Mouse (Mus musculus) lung, adult 2 months (tissue): Measurements from ENCODE around the gene Dffa. TPM values are rescaled to one million over a fixed set of nuclear protein-coding genes. Genes with fewer than 3 reads are reported as not detected.

Experiments used
- DNase-seq: peaks from one replicate; pipeline ENCODE4 v3.0.0; 2022
- H3K4me1 ChIP-seq: fragments of 200-500 bp; 2 replicates; pipeline ENCODE4 v1.6.1; 2011; ENCODE audit warnings: low read length; ENCODE audit not compliant: control insufficient read depth, insufficient read depth
- H3K4me3 ChIP-seq: fragments of 200-500 bp; replicated peaks from 2 replicates; pipeline ENCODE3; 2011; ENCODE audit warnings: low read depth, mild to moderate bottlenecking, control low read depth, low read length; ENCODE audit errors: extremely low read depth
- CTCF ChIP-seq: fragments of 200-500 bp; IDR thresholded peaks from 2 replicates; pipeline ENCODE4 v1.5.1; 2011; ENCODE audit warnings: mild to moderate bottlenecking, low read length, control low read depth; ENCODE audit not compliant: insufficient read depth
- POLR2A ChIP-seq: fragments of 200-500 bp; IDR thresholded peaks from 2 replicates; pipeline ENCODE4 v1.6.1; 2011; ENCODE audit warnings: low read depth, mild to moderate bottlenecking, control low read depth, low read length, borderline replicate concordance; ENCODE audit errors: extremely low read depth
- WGBS: fragments of 180-500 bp; shearing (Covaris S2); methylation state at CpG from one replicate; pipeline ENCODE4 v1.1.7; 2018; 5-methylcytosine and 5-hydroxymethylcytosine counted together
- polyA plus RNA-seq: library from polyadenylated mRNA; depleted of rRNA; stranded (reverse); fragments of >200 nt; gene quantifications from 2 replicates; pipeline ENCODE4 v1.2.3, GENCODE M21; 2012; rRNA removed

Gene Dffa
- 15.2 and 19.4 TPM in 2 replicates for polyA plus RNA-seq

DNA sequence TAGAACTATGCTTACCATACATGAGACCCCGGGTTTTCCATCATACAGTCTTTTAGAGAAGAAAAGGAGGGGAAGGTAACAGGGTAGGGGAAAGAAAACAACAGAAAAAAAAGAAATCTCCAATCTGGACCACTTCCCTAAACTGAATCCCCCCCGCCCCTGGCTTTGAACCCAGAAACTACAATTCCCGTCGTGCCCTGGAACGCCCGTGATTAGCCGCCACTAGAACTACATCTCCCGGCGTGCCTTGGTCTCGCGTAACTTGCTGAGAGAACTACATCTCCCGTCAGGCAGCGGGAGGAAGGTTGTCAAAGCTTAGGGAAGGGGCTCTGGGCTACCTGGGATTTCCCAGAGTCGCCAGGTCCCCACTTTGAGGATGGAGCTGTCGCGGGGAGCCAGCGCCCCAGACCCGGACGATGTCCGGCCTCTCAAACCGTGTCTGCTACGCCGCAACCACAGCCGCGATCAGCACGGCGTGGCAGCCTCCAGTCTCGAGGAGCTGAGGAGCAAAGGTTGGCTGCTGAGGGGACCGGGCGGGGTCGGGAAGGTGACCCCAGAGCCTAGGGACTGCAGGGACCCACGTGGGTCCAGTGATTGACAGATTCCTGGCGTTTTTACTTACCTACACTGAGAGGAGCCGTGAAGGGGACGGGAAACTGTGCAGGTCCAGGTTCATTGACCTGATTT lies at the start of gene Dffa:
Gene Dffa (plus strand): TSS at position 272 of the 687 bp plus-strand sequence.
- Histone ChIP-seq H3K4me1 (peaks cover 4% of the 10 kb centered on the region; the same call in 1 of the 2 replicates), H3K4me3 (peak within 1 kb of the TSS; percentile 71)
- TF ChIP-seq POLR2A (peak; percentile 64; the same call in 1 of the 2 replicates), CTCF (no peak)
- under 1% methylated on average over 35 of the region's 35 CpGs for WGBS
- peak; percentile 95 for DNase-seq

DNA sequence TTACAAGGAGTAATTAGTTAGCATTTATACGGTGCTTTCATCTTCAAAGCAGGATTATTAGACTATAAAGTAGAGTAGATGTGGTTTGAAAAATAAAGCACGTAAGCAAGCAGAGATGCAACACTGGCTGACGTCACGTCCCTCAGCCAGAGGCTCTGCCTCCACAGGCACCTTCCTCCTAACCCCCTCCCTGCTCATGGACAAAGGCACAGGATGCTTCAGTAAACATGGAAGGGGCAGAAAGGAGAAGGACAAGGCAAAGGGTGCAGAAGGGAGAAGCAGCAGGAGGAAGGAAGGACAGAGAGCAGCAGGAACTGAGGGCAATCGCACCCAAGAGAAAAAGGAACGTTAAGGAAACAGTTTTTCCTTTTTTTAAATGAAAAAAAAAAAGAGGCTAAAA lies 48.1 kb upstream of the Dffa start:
- no peak for DNase-seq
- H3K4me1 ChIP-seq: peaks cover 2% of the 10 kb centered on the region; the same call in 1 of the 2 replicates
- 53% methylated on average over 6 of the region's 6 CpGs for WGBS
- H3K4me3 ChIP-seq: no peak overlapping the region
- TF ChIP-seq CTCF (no peak), POLR2A (no peak)

DNA sequence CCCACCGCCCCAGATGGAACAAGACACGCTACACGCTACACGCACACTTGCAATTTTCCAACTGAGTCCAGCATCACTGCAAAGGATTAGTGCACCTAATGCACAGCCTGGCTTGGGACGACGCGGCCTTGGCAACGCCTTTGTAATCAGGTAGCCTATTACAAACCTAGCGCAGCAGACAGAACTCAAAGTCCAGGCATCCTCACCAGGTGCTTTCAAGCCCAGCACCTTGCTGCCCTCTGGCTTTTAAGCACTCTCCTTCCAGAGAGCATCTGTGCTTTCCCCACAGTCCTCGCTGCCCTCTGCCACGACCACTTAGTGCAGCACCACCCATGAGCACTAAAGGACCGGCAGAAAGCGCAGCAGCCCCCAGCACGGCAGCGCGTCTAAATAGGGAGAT lies 47.0 kb upstream of the Dffa start:
- no peak for DNase-seq
- 86% methylated on average over 16 of the region's 16 CpGs for WGBS
- TF ChIP-seq CTCF (no peak), POLR2A (no peak)
- Histone ChIP-seq H3K4me3 (no peak overlapping the region), H3K4me1 (peaks cover 2% of the 10 kb centered on the region; the same call in 1 of the 2 replicates)

DNA sequence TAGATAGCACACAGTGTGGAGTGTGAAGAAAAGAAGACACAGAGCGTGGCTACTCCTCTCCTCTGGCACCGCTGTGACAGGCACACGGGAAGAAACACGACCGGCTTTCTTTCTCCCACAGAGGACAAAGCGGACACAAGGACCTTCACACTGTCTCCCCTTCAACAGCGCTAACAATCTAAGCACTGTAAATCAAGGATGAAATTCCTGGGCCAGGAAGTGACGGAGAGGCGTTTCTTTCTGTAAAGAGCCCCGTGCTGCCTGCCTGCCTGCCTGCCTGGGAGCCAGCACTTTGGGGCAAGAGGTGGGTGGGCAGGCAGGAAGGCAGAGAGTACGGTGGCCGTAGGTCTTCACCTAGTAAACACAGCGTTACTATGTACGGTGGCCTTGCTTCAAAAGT lies 46.5 kb upstream of the Dffa start:
- 43% methylated on average over 14 of the region's 14 CpGs for WGBS
- no peak for DNase-seq
- Histone ChIP-seq H3K4me3 (no peak overlapping the region), H3K4me1 (peaks cover 4% of the 10 kb centered on the region; the same call in 1 of the 2 replicates)
- TF ChIP-seq POLR2A (no peak), CTCF (no peak)

DNA sequence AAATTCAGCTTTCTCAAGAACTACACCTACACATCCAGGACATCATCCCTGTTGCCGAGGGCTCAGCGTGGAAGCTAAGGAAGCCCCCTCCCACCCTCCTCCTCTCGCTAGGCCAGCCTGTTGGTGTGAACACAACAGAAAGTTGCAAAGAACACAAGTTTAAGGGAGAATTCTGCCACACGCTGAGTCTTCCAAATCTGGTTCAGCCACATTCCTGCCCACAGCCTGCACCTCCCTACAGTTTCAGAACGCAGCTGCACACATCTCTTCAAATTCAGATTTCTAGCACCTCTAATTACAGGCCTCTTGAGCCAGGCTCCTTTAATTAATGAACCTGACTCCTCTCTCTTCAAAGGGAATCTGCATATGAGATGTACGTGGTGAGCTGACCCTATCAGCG lies 45.6 kb upstream of the Dffa start:
- TF ChIP-seq POLR2A: no peak
- TF ChIP-seq CTCF: no peak
- Histone ChIP-seq H3K4me3 (no peak overlapping the region), H3K4me1 (peaks cover 4% of the 10 kb centered on the region; the same call in 1 of the 2 replicates)
- no peak for DNase-seq
- 75% methylated on average over 7 of the region's 7 CpGs for WGBS

GRCm38 (mm10) chr4:149059713-149060112 lies 44.2 kb upstream of the Dffa start:
- Histone ChIP-seq H3K4me1 (peaks cover 9% of the 10 kb centered on the region), H3K4me3 (no peak overlapping the region)
- 86% methylated on average over 9 of the region's 9 CpGs for WGBS
- DNase-seq: no peak
- TF ChIP-seq CTCF: no peak
- TF ChIP-seq POLR2A: no peak

GRCm38 (mm10) chr4:149060621-149061431 lies 43.1 kb upstream of the Dffa start:
- Histone ChIP-seq H3K4me1 (peaks cover 9% of the 10 kb centered on the region), H3K4me3 (no peak overlapping the region)
- 73% methylated on average over 14 of the region's 14 CpGs for WGBS
- no peak for DNase-seq
- TF ChIP-seq POLR2A: no peak
- TF ChIP-seq CTCF: 0 out of 2 replicates have a peak, but pooled peaks have one; percentile 4

DNA sequence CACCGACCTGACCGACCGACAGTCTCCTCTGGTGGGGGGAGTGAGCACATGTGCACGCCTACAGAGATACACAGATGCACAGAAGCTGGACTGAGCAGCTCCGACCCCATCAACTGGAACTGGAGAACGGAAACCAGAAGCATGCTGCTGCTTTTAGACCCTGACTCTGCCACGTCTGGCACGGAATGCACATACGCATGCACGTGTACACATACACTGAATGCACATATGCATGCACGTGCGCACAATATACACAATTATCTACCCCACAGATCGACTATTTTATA lies 42.6 kb upstream of the Dffa start:
- H3K4me3 ChIP-seq: no peak overlapping the region
- WGBS: 78% methylated on average over 13 of the region's 13 CpGs
- peaks cover 9% of the 10 kb centered on the region for H3K4me1 ChIP-seq
- TF ChIP-seq POLR2A (no peak), CTCF (no peak)
- no peak for DNase-seq

- Histone ChIP-seq H3K4me1 (peaks cover 7% of the 10 kb centered on the region), H3K4me3 (no peak overlapping the region)
- WGBS: 65% methylated on average over 21 of the region's 21 CpGs
- no peak for DNase-seq
- TF ChIP-seq CTCF: no peak
- no peak for TF ChIP-seq POLR2A
These were observed 41.3 kb upstream of the Dffa start for GRCm38 (mm10) chr4:149062406-149063318.
